Mouse (Mus musculus) forebrain, postnatal 0 days (tissue): ENCODE data around the gene Mpdu1. TPM values are rescaled to one million over a fixed set of nuclear protein-coding genes. Genes with fewer than 3 reads are reported as not detected.
"Not testable (repeated sequence)": the region's sequence is repeated elsewhere in the genome, so short reads cannot be mapped to it uniquely, and the experiment has no call there.

Experiments used
- ATAC-seq: fragments of 200-750 bp; cut with Nextera tagmentation; 2 replicates; pipeline ENCODE4 v1.8.0; 2017; ENCODE audit warnings: mild to moderate bottlenecking, moderate library complexity
- DNase-seq: peaks from one replicate; pipeline ENCODE4 v3.0.0-alpha.2; 2015
- H3K27ac ChIP-seq: fragments of 300-500 bp; sonication (generic); 2 replicates; pipeline ENCODE4 v1.5.1; 2014; ENCODE audit warnings: low read depth, mild to moderate bottlenecking, antibody characterized with exemption, low read length, moderate library complexity, mixed read lengths
- H3K27me3 ChIP-seq: fragments of 300-500 bp; sonication (generic); 2 replicates; pipeline ENCODE4 v1.6.1; 2014; ENCODE audit warnings: mild to moderate bottlenecking, low read length, mixed read lengths; ENCODE audit not compliant: insufficient read depth
- H3K36me3 ChIP-seq: fragments of 300-500 bp; sonication (generic); 2 replicates; pipeline ENCODE4 v1.6.1; 2014; ENCODE audit warnings: mild to moderate bottlenecking, moderate library complexity; ENCODE audit not compliant: insufficient read depth
- H3K4me1 ChIP-seq: fragments of 300-500 bp; sonication (generic); 2 replicates; pipeline ENCODE4 v1.6.1; 2014; ENCODE audit warnings: antibody characterized with exemption; ENCODE audit not compliant: insufficient read depth
- H3K4me2 ChIP-seq: fragments of 300-500 bp; sonication (generic); 2 replicates; pipeline ENCODE4 v1.6.1; 2014; ENCODE audit warnings: low read depth, mild to moderate bottlenecking, moderate library complexity
- H3K4me3 ChIP-seq: fragments of 300-500 bp; sonication (generic); 2 replicates; pipeline ENCODE4 v1.5.1; 2014; ENCODE audit warnings: low read depth, low read length, mixed read lengths
- H3K9ac ChIP-seq: fragments of 300-500 bp; sonication (generic); 2 replicates; pipeline ENCODE4 v1.6.1; 2014; ENCODE audit warnings: mild to moderate bottlenecking
- H3K9me3 ChIP-seq: fragments of 300-500 bp; sonication (generic); 2 replicates; pipeline ENCODE4 v1.6.1; 2016; ENCODE audit warnings: low read length
- CTCF ChIP-seq: sonication (generic); IDR thresholded peaks from 2 replicates; pipeline ENCODE4 v1.5.1; 2016; ENCODE audit warnings: antibody characterized with exemption, control low read depth, low read depth
- WGBS: fragments of 180-500 bp; shearing (Covaris S2); extraction: QIAGEN DNeasy Blood & Tissue Kit; methylation state at CpG from one replicate; pipeline ENCODE4 v1.1.7; 2014; 5-methylcytosine and 5-hydroxymethylcytosine counted together
- polyA plus RNA-seq: library from polyadenylated mRNA; unstranded; fragments of >200 nt; fragmentation: Nextera tagmentation; extraction: Ambion mirVana; gene quantifications from 2 replicates; pipeline ENCODE4 v1.2.1, GENCODE M21; 2015
- total RNA-seq: library from RNA; depleted of rRNA; stranded (reverse); fragments of >200 nt; gene quantifications from 2 replicates; pipeline ENCODE4 v1.2.3, GENCODE M21; 2014

Gene Mpdu1
- total and polyA plus RNA-seq, 2 experiments from 2014 or later: 122 to 214 TPM

DNA sequence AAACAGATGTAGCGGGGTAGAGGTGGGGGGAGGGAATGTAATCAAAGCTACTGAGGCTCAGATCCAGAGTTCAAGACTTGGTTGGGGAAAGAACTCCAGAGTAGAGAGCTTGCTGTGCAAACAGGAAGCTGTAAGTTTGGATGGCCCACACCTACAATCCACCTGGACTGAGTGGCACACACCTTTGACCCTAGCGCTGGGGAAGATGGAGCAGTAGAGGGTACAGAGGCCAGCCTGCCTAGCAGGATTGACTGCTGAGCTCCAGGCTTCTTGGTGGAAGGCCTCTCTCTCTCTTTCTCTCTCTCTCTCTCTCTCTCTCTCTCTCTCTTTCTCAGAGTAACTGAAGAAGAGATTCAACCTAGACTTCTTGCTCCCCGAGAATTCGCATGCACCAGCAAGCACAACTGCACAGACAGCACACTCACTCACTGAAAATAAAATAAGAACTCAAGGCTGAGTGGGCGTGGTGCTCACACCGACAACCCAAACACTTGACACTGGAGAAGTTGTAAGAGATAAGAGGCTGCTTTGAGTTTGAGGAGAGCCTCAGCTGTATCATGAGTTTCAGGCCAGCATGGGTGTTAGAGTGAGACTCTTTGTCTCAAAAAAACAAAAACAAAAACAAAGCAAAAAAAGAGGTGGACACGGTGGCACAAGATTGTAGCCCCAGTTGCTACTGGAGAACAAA is 41.9 kb downstream of the Mpdu1 start:
- TF ChIP-seq CTCF: no peak
- Histone ChIP-seq H3K4me1 (peaks cover 9% of the 10 kb centered on the region), H3K4me2 (no peak overlapping the region), H3K4me3 (no peak overlapping the region), H3K36me3 (no peaks in the 10 kb centered on the region), H3K27ac (no peak overlapping the region), H3K27me3 (no peaks in the 10 kb centered on the region), H3K9me3 (no peaks in the 10 kb centered on the region), H3K9ac (no peak overlapping the region)
- ATAC-seq (no peak), DNase-seq (no peak)
- 89% methylated on average over 7 of the region's 7 CpGs for WGBS

GRCm38 (mm10) chr11:69617805-69618204 is 44.6 kb downstream of the Mpdu1 start, which contains the start of gene Shbg:
Gene Shbg, minus strand, starts transcription at chr11:69617905.
- H3K4me3 ChIP-seq: no peak within 1 kb of the TSS
- H3K9ac ChIP-seq: no peak within 1 kb of the TSS
- WGBS: 80% methylated on average over 5 of the region's 5 CpGs
- DNase-seq (no peak), ATAC-seq (no peak)
- H3K4me1 ChIP-seq: peaks cover 3% of the 10 kb centered on the region
- H3K27ac ChIP-seq: no peak within 1 kb of the TSS
- no peaks in the 10 kb centered on the region for H3K36me3 ChIP-seq
- no peaks in the 10 kb centered on the region for H3K9me3 ChIP-seq
- H3K4me2 ChIP-seq: no peak within 1 kb of the TSS
- no peak for TF ChIP-seq CTCF
- H3K27me3 ChIP-seq: no peaks in the 10 kb centered on the region

DNA sequence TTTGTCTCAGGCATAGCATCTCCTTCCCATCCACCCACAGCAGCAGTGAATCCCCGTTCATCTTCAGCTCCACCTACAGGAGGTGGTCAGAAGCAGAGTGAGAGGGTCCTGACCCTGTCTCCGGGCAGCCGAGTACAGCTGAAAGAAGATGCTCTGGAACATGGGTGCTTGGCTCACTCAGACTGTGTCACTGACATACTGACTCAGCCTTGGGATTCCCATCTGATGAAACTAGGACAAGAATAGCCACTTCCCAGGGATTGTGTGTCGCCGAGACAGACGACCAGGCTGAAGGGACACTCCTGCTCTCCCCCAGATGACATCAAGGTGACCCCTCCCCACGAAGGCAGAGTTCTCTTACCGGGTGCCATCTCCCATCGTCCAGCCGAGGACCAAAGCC is 45.7 kb downstream of the Mpdu1 start:
- no peaks in the 10 kb centered on the region for H3K9me3 ChIP-seq
- no peak overlapping the region for H3K4me2 ChIP-seq
- ATAC-seq: no peak
- H3K27me3 ChIP-seq: no peaks in the 10 kb centered on the region
- no peak for TF ChIP-seq CTCF
- no peaks in the 10 kb centered on the region for H3K36me3 ChIP-seq
- no peak overlapping the region for H3K27ac ChIP-seq
- WGBS: 50% methylated on average over 10 of the region's 10 CpGs
- no peak for DNase-seq
- no peaks in the 10 kb centered on the region for H3K4me1 ChIP-seq
- no peak overlapping the region for H3K4me3 ChIP-seq
- no peak overlapping the region for H3K9ac ChIP-seq

GRCm38 (mm10) chr11:69614257-69614588 is 48.2 kb downstream of the Mpdu1 start:
- WGBS: 47% methylated on average over 11 of the region's 11 CpGs
- not testable (repeated sequence) for ATAC-seq, H3K27ac ChIP-seq, H3K4me3 ChIP-seq, H3K9me3 ChIP-seq, H3K27me3 ChIP-seq, H3K4me2 ChIP-seq, H3K36me3 ChIP-seq, DNase-seq, H3K4me1 ChIP-seq, H3K9ac ChIP-seq

GRCm38 (mm10) chr11:69613553-69614256 is 48.7 kb downstream of the Mpdu1 start:
- peak; percentile 60 for ATAC-seq
- peak; percentile 78 for TF ChIP-seq CTCF
- no peaks in the 10 kb centered on the region for H3K36me3 ChIP-seq
- DNase-seq: peak; percentile 79
- H3K4me2 ChIP-seq: no peak overlapping the region
- H3K9me3 ChIP-seq: no peaks in the 10 kb centered on the region
- H3K4me1 ChIP-seq: no peaks in the 10 kb centered on the region
- no peak overlapping the region for H3K4me3 ChIP-seq
- peak overlapping the region; percentile 21; the same call in 1 of the 2 replicates for H3K27ac ChIP-seq
- WGBS: 10% methylated on average over 17 of the region's 19 CpGs
- H3K27me3 ChIP-seq: no peaks in the 10 kb centered on the region
- no peak overlapping the region for H3K9ac ChIP-seq

- H3K4me2 ChIP-seq: no peak overlapping the region
- no peak overlapping the region for H3K4me3 ChIP-seq
- TF ChIP-seq CTCF: no peak
- 63% methylated on average over 4 of the region's 4 CpGs for WGBS
- H3K9ac ChIP-seq: no peak overlapping the region
- no peaks in the 10 kb centered on the region for H3K36me3 ChIP-seq
- DNase-seq (no peak), ATAC-seq (peak; percentile 16; the same call in 1 of the 2 replicates)
- no peaks in the 10 kb centered on the region for H3K4me1 ChIP-seq
- H3K27me3 ChIP-seq: no peaks in the 10 kb centered on the region
- H3K27ac ChIP-seq: no peak overlapping the region
- no peaks in the 10 kb centered on the region for H3K9me3 ChIP-seq
These were observed 51.5 kb downstream of the Mpdu1 start for GRCm38 (mm10) chr11:69610899-69611298.

DNA sequence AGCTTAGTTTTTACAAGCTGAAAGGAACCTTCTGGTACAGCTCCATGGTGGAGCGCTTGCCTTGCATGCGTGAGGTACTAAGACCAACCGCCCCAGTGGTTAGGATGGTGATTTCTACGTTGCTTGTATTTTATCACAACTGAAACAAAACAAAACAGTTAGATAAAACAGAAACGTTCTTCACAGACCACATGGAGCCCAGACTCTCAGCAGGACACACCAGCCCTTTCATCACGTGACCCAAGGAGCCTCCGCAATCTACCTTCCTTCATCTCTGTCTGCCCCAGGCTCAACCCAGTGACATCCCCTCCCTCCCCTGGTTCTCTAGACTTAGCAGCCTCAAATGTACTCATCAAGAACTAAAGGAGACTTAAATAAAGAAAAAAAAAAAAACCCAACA is 53.0 kb downstream of the Mpdu1 start:
- 67% methylated on average over 7 of the region's 7 CpGs for WGBS
- Histone ChIP-seq H3K36me3 (no peaks in the 10 kb centered on the region), H3K4me1 (no peaks in the 10 kb centered on the region), H3K4me2 (no peak overlapping the region), H3K9ac (no peak overlapping the region), H3K27me3 (no peaks in the 10 kb centered on the region), H3K4me3 (no peak overlapping the region), H3K27ac (no peak overlapping the region), H3K9me3 (no peaks in the 10 kb centered on the region)
- no peak for TF ChIP-seq CTCF
- DNase-seq (no peak), ATAC-seq (no peak)
